Mouse (Mus musculus): ENCODE measurements around the gene Isca1.

DNA sequence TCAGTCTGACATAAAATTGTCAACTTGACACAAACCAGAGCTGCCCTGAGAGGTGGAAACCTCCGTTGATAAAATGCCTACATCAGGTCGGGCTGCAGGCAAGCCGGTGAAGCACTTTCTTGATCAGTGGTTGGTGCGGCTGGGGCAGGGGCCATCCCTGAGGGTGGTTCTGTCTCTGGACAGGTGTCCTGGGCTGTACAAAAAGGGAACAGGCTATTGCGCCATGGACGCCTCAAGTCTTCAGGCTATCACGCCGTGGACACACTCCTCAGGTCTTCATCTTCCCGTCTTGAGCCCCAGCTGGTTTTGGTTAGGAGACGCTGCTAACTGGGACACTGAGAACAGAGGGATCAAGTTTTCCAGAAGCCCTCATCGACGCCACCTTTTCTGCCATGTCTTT, 19.3 kb downstream of the Isca1 start:
- TF ChIP-seq POLR2A (IDR thresholded peaks at IDR 0.05; ENCODE audit: control insufficient read depth, extremely low read depth, insufficient read depth, low read length, poor library complexity) (no peak), CTCF (IDR thresholded peaks at IDR 0.05; ENCODE audit: borderline replicate concordance, control insufficient read depth, extremely low read depth, insufficient read depth, low read length, poor library complexity) (no peak)

Measured in thymus, adult 2 months (tissue).